Mouse (Mus musculus) cerebellum, adult 2 months (tissue): ENCODE results near the gene Scaf4. TPM values are rescaled to one million over a fixed set of nuclear protein-coding genes. Genes with fewer than 3 reads are reported as not detected.
A peak's percentile ranks its signal among the peaks of the same experiment; 100 is the strongest.

Source experiments
- DNase-seq, 2 experiments: peaks; one replicate each; pipeline ENCODE4 v3.0.0; 2021
- H3K27ac ChIP-seq: fragments of 200-500 bp; 2 replicates; pipeline ENCODE4 v1.5.1; 2012; ENCODE audit warnings: low read length, control low read depth, inconsistent platforms; ENCODE audit not compliant: insufficient read depth
- H3K27me3 ChIP-seq: fragments of 200-500 bp; 2 replicates; pipeline ENCODE4 v1.6.1; 2012; ENCODE audit warnings: inconsistent platforms, mild to moderate bottlenecking, low read length, moderate library complexity; ENCODE audit not compliant: control insufficient read depth, insufficient read depth
- H3K4me1 ChIP-seq: fragments of 200-500 bp; 2 replicates; pipeline ENCODE4 v1.6.1; 2011; ENCODE audit warnings: low read length; ENCODE audit not compliant: control insufficient read depth, insufficient read depth
- H3K4me3 ChIP-seq: fragments of 200-500 bp; replicated peaks from 2 replicates; pipeline ENCODE3; 2011; ENCODE audit warnings: mild to moderate bottlenecking, low read depth, low read length, control low read depth; ENCODE audit not compliant: insufficient read depth
- CTCF ChIP-seq: fragments of 200-500 bp; IDR thresholded peaks from 2 replicates; pipeline ENCODE4 v1.5.1; 2011; ENCODE audit warnings: low read depth, mild to moderate bottlenecking, control low read depth, low read length, moderate library complexity, borderline replicate concordance; ENCODE audit not compliant: insufficient read depth
- POLR2A ChIP-seq: fragments of 200-500 bp; IDR thresholded peaks from 2 replicates; pipeline ENCODE4 v1.6.1; 2011; ENCODE audit warnings: low read length, control low read depth, borderline replicate concordance; ENCODE audit not compliant: insufficient read depth
- whole genome bisulfite sequencing: fragments of 180-500 bp; shearing (Covaris S2); methylation state at CpG from one replicate; pipeline ENCODE4 v1.1.7; 2018; 5-methylcytosine and 5-hydroxymethylcytosine counted together
- polyA plus RNA-seq: library from polyadenylated mRNA; depleted of rRNA; stranded (reverse); fragments of >200 nt; gene quantifications from 2 replicates; pipeline ENCODE4 v1.2.3, GENCODE M21; 2012

Scaf4 gene
- polyA plus RNA-seq, 1 experiment = 48.4 TPM

GRCm38 (mm10) chr16:90198626-90199025 is 85.7 kb downstream of the Scaf4 start:
- WGBS = 93% methylated on average over 6 of the region's 6 CpGs
- TF ChIP-seq POLR2A (no peak), CTCF (no peak)
- Histone ChIP-seq H3K27ac (no peak overlapping the region), H3K27me3 (no peaks in the 10 kb centered on the region), H3K4me3 (no peak overlapping the region), H3K4me1 (no peaks in the 10 kb centered on the region)
- no peak for DNase-seq

- no peak overlapping the region for H3K27ac ChIP-seq
- peak; percentile 75 for TF ChIP-seq CTCF
- no peak for TF ChIP-seq POLR2A
- H3K4me3 ChIP-seq = peak overlapping the region; percentile 58
- DNase-seq = peak; percentile 57 to 63
- H3K4me1 ChIP-seq = no peaks in the 10 kb centered on the region
- H3K27me3 ChIP-seq = no peaks in the 10 kb centered on the region
- 5% methylated on average over 22 of the region's 22 CpGs for WGBS
Observed at GRCm38 (mm10) chr16:90197337-90197973, 86.8 kb downstream of the Scaf4 start.

- Histone ChIP-seq H3K4me1 (no peaks in the 10 kb centered on the region), H3K4me3 (no peak overlapping the region), H3K27ac (no peak overlapping the region), H3K27me3 (no peaks in the 10 kb centered on the region)
- DNase-seq = no peak
- no peak for TF ChIP-seq POLR2A
- TF ChIP-seq CTCF = no peak
- 89% methylated on average over 7 of the region's 7 CpGs for WGBS
Observed at GRCm38 (mm10) chr16:90196688-90197240, 87.5 kb downstream of the Scaf4 start.

- TF ChIP-seq CTCF = no peak
- no peak for TF ChIP-seq POLR2A
- no peak overlapping the region for H3K27ac ChIP-seq
- no peaks in the 10 kb centered on the region for H3K4me1 ChIP-seq
- no peak for DNase-seq
- H3K27me3 ChIP-seq = no peaks in the 10 kb centered on the region
- no peak overlapping the region for H3K4me3 ChIP-seq
Observed at GRCm38 (mm10) chr16:90193719-90194118, 90.6 kb downstream of the Scaf4 start.

- no peaks in the 10 kb centered on the region for H3K27me3 ChIP-seq
- TF ChIP-seq POLR2A (no peak), CTCF (no peak)
- 79% methylated on average over 6 of the region's 6 CpGs for WGBS
- no peaks in the 10 kb centered on the region for H3K4me1 ChIP-seq
- H3K27ac ChIP-seq = no peak overlapping the region
- no peak overlapping the region for H3K4me3 ChIP-seq
- DNase-seq = no peak
Observed at GRCm38 (mm10) chr16:90191289-90191688, 93.0 kb downstream of the Scaf4 start.

GRCm38 (mm10) chr16:90187453-90187852 is 96.8 kb downstream of the Scaf4 start:
- no peak for DNase-seq
- Histone ChIP-seq H3K4me3 (no peak overlapping the region), H3K27me3 (no peaks in the 10 kb centered on the region), H3K4me1 (no peaks in the 10 kb centered on the region), H3K27ac (no peak overlapping the region)
- WGBS = 49% methylated on average over 13 of the region's 13 CpGs
- TF ChIP-seq CTCF = peak; percentile 38; the same call in 1 of the 2 replicates
- TF ChIP-seq POLR2A = no peak

GRCm38 (mm10) chr16:90185928-90186588 is 98.2 kb downstream of the Scaf4 start:
- Histone ChIP-seq H3K27me3 (no peaks in the 10 kb centered on the region), H3K4me1 (peaks cover 4% of the 10 kb centered on the region; the same call in 1 of the 2 replicates), H3K4me3 (no peak overlapping the region), H3K27ac (no peak overlapping the region)
- peak; percentile 76 to 85 for DNase-seq
- TF ChIP-seq CTCF (peak; percentile 98), POLR2A (no peak)
- WGBS = 48% methylated on average over 8 of the region's 8 CpGs

GRCm38 (mm10) chr16:90184135-90184534 is 100.2 kb downstream of the Scaf4 start:
- Histone ChIP-seq H3K4me3 (no peak overlapping the region), H3K27ac (no peak overlapping the region), H3K27me3 (no peaks in the 10 kb centered on the region), H3K4me1 (peaks cover 4% of the 10 kb centered on the region; the same call in 1 of the 2 replicates)
- 82% methylated on average over 6 of the region's 6 CpGs for WGBS
- DNase-seq = no peak
- TF ChIP-seq POLR2A = no peak
- no peak for TF ChIP-seq CTCF
